Mouse (Mus musculus) limb, embryonic 14.5 days (tissue): ENCODE measurements around the gene Slit1. TPM values are rescaled to one million over a fixed set of nuclear protein-coding genes. Genes with fewer than 3 reads are reported as not detected.

ENCODE experiments used
- ATAC-seq: fragments of 200-750 bp; cut with Nextera tagmentation; 2 replicates; pipeline ENCODE4 v1.8.0; 2017; ENCODE audit warnings: low read depth, moderate number of reproducible peaks, moderate TSS enrichment; ENCODE audit not compliant: low FRiP score
- DNase-seq: peaks from one replicate; pipeline ENCODE4 v3.0.0-alpha.2; 2015; ENCODE audit warnings: low spot score
- H3K27ac ChIP-seq: fragments of 300-500 bp; sonication (generic); replicated peaks from 2 replicates; pipeline ENCODE4 v1.5.1; 2014; ENCODE audit warnings: low read depth, mild to moderate bottlenecking, low read length, moderate library complexity, mixed read lengths
- H3K27me3 ChIP-seq: fragments of 300-500 bp; sonication (generic); 2 replicates; pipeline ENCODE4 v1.6.1; 2014; ENCODE audit warnings: low read length, mixed read lengths; ENCODE audit not compliant: control insufficient read depth, insufficient read depth
- H3K36me3 ChIP-seq: fragments of 300-500 bp; sonication (generic); 2 replicates; pipeline ENCODE4 v1.6.1; 2014; ENCODE audit warnings: mild to moderate bottlenecking, low read length, moderate library complexity, mixed read lengths; ENCODE audit not compliant: control insufficient read depth, insufficient read depth
- H3K4me1 ChIP-seq: fragments of 300-500 bp; sonication (generic); 2 replicates; pipeline ENCODE4 v1.6.1; 2014; ENCODE audit warnings: antibody characterized with exemption, low read length, mixed read lengths; ENCODE audit not compliant: control insufficient read depth, insufficient read depth
- H3K4me2 ChIP-seq: fragments of 300-500 bp; sonication (generic); replicated peaks from 2 replicates; pipeline ENCODE4 v1.6.1; 2014; ENCODE audit warnings: low read depth, mild to moderate bottlenecking, low read length, moderate library complexity; ENCODE audit not compliant: severe bottlenecking
- H3K4me3 ChIP-seq: fragments of 300-500 bp; sonication (generic); replicated peaks from 2 replicates; pipeline ENCODE4 v1.5.1; 2014; ENCODE audit warnings: low read length
- H3K9ac ChIP-seq: fragments of 300-500 bp; sonication (generic); 2 replicates; pipeline ENCODE4 v1.6.1; 2014; ENCODE audit warnings: mild to moderate bottlenecking, low read depth, low read length, moderate library complexity; ENCODE audit not compliant: severe bottlenecking
- H3K9me3 ChIP-seq: fragments of 300-500 bp; sonication (generic); 2 replicates; pipeline ENCODE4 v1.6.1; 2016; ENCODE audit warnings: low read length; ENCODE audit not compliant: control insufficient read depth
- POLR2A ChIP-seq: fragments of 200-500 bp; IDR thresholded peaks from 2 replicates; pipeline ENCODE4 v1.8.0; 2012; ENCODE audit warnings: inconsistent platforms, mild to moderate bottlenecking, moderate library complexity, borderline replicate concordance; ENCODE audit not compliant: insufficient read depth, insufficient read length; ENCODE audit errors: extremely low read depth
- WGBS: fragments of 180-500 bp; shearing (Covaris S2); extraction: QIAGEN DNeasy Blood & Tissue Kit; methylation state at CpG from one replicate; pipeline ENCODE4 v1.1.7; 2014; 5-methylcytosine and 5-hydroxymethylcytosine counted together
- polyA plus RNA-seq, 2 experiments: library from polyadenylated mRNA; depleted of rRNA in 1 of 2; stranded (reverse) in 1 of 2; unstranded in 1 of 2; fragments of >200 nt; fragmentation: Nextera tagmentation in 1 of 2; extraction: Ambion mirVana in 1 of 2; gene quantifications; 2 replicates each; pipeline versions ENCODE4 v1.2.1 to v1.2.3; 2012 to 2014

Slit1 gene
- polyA plus RNA-seq, 2 experiments = 0.50 to 0.68 TPM

GRCm38 (mm10) chr19:41617102-41617501 is 126.4 kb downstream of the Slit1 start:
- no peak overlapping the region for H3K4me3 ChIP-seq
- no peak overlapping the region for H3K27ac ChIP-seq
- no peak for ATAC-seq
- H3K9me3 ChIP-seq = no peaks in the 10 kb centered on the region
- no peak overlapping the region for H3K4me2 ChIP-seq
- no peak for TF ChIP-seq POLR2A
- no peaks in the 10 kb centered on the region for H3K36me3 ChIP-seq
- 68% methylated on average over 13 of the region's 13 CpGs for WGBS
- peaks cover 15% of the 10 kb centered on the region for H3K4me1 ChIP-seq
- no peak for DNase-seq
- no peaks in the 10 kb centered on the region for H3K27me3 ChIP-seq
- no peak overlapping the region for H3K9ac ChIP-seq

GRCm38 (mm10) chr19:41616274-41616673 is 127.2 kb downstream of the Slit1 start:
- Histone ChIP-seq H3K27ac (no peak overlapping the region), H3K4me3 (no peak overlapping the region), H3K27me3 (no peaks in the 10 kb centered on the region), H3K36me3 (no peaks in the 10 kb centered on the region), H3K9ac (no peak overlapping the region), H3K4me1 (peaks cover 15% of the 10 kb centered on the region), H3K4me2 (no peak overlapping the region), H3K9me3 (no peaks in the 10 kb centered on the region)
- WGBS = 81% methylated on average over 6 of the region's 6 CpGs
- TF ChIP-seq POLR2A = no peak
- ATAC-seq (no peak), DNase-seq (no peak)

DNA sequence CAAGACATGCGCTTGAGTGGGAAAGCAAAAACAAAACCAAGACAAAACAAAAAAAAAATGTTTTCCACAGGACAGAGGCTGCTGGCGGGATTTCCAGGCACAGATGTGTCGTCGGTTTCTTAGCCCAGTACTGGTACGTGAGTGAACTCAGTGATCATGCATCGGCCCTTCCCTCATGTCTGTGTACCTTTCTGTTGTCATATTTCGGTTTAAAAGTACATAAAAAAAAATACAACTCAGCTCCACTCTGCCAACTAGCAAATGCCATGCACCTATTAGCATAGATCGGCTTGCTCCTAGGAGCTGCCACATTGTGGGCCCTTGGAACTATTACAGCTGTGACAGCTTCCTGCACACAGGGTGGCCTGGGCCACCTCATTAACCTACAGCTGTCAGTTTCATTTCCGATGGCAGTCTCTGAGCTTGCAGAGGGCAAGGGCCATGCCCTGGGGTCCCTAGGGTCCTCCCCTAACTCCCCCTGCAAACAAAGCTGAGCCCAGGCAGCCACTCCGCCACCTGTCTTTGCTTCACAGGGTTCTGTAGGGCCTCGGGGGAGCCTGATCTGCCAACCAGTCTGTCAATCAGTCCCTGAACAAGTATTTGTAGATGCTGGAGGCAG is 127.8 kb downstream of the Slit1 start:
- H3K4me3 ChIP-seq = no peak overlapping the region
- no peaks in the 10 kb centered on the region for H3K27me3 ChIP-seq
- no peak overlapping the region for H3K9ac ChIP-seq
- peaks cover 15% of the 10 kb centered on the region for H3K4me1 ChIP-seq
- no peaks in the 10 kb centered on the region for H3K36me3 ChIP-seq
- H3K9me3 ChIP-seq = no peaks in the 10 kb centered on the region
- H3K4me2 ChIP-seq = no peak overlapping the region
- no peak for ATAC-seq
- no peak overlapping the region for H3K27ac ChIP-seq
- no peak for DNase-seq
- no peak for TF ChIP-seq POLR2A
- 42% methylated on average over 11 of the region's 11 CpGs for WGBS

DNA sequence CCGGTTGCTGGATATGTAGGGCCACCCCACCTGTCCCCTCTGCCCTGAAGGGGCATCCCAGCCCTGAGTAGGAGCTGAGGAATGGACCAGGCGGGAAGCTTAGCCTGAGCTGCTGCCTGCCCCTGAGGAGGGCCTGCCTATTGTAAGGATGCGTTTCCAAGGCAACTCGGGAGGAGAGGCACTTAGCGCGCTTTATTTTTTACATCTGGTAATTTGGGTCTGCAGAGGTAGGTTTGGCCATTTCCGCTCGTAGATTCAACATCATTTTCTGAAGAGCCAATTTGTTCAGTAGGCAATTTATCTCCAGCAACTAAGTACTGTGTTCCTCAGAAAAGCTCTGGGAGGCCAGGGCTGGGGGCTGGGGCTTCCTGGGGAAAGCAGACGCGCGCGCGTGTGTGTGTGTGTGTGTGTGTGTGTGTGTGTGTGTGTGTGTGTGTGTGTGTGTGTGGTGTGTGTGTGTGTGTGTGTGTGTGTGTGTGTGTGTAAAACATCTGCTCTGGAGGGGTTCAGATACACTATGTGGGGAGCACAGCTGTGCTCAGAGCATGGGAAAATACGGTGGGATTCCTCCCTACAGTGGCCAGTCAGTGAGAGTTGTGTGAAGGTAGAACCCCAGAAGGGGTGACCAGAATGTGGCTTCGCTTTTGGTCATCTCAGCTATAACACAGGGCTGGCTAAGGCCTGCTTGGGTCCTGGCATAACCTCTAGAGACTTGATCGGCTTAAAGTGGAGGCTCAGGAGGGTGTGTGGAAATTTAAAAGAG is 130.0 kb downstream of the Slit1 start:
- H3K9me3 ChIP-seq = no peaks in the 10 kb centered on the region
- H3K4me3 ChIP-seq = no peak overlapping the region
- DNase-seq = peak; percentile 33
- H3K4me2 ChIP-seq = no peak overlapping the region
- no peak overlapping the region for H3K27ac ChIP-seq
- no peaks in the 10 kb centered on the region for H3K36me3 ChIP-seq
- no peaks in the 10 kb centered on the region for H3K27me3 ChIP-seq
- peaks cover 10% of the 10 kb centered on the region for H3K4me1 ChIP-seq
- 30% methylated on average over 16 of the region's 16 CpGs for WGBS
- TF ChIP-seq POLR2A = no peak
- H3K9ac ChIP-seq = no peak overlapping the region
- no peak for ATAC-seq

DNA sequence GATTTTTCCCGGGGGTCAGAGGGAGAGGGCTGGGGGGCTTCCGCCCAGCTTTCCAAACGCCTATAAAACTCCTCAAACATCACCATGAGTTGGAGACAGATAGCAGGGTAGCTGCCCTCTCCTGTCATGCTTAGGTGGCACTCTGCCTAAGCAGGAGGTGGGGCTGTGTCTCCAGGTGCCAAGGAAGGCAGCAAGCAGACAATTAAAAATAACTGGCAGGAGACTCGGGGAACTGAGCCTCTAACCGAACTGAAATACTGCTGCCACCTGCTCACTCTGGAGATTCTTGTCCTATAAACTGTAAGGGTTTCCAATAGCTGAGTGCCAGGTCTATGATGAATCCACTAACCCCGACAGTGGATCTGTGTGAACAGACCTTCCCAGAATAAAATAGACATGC is 131.8 kb downstream of the Slit1 start:
- no peak for TF ChIP-seq POLR2A
- 58% methylated on average over 6 of the region's 6 CpGs for WGBS
- DNase-seq (no peak), ATAC-seq (no peak)
- H3K4me1 ChIP-seq = peaks cover 4% of the 10 kb centered on the region; the same call in 1 of the 2 replicates
- H3K9me3 ChIP-seq = no peaks in the 10 kb centered on the region
- no peak overlapping the region for H3K27ac ChIP-seq
- no peaks in the 10 kb centered on the region for H3K27me3 ChIP-seq
- H3K36me3 ChIP-seq = no peaks in the 10 kb centered on the region
- H3K4me3 ChIP-seq = no peak overlapping the region
- H3K9ac ChIP-seq = no peak overlapping the region
- H3K4me2 ChIP-seq = no peak overlapping the region
